Mouse (Mus musculus) layer of hippocampus, adult 18-20 months (tissue): ENCODE results near the gene BB287469. TPM values are rescaled to one million over a fixed set of nuclear protein-coding genes. Genes with fewer than 3 reads are reported as not detected.
"Not testable (repeated sequence)": the region's sequence is repeated elsewhere in the genome, so short reads cannot be mapped to it uniquely, and the experiment has no call there.

Experiments used
- DNase-seq, 2 experiments: peaks; one replicate each; pipeline ENCODE4 v3.0.0; 2022; ENCODE audit warnings: low spot score in 2 of 2
- long read RNA-seq: library from polyadenylated mRNA; stranded (forward); transcript quantifications from one replicate; pipeline ENCODE4 v2.0.0, GENCODE M21; 2021
- total RNA-seq, 2 experiments: library from RNA; stranded (reverse); gene quantifications; 2 replicates each; pipeline ENCODE4 v1.2.3; 2021

The BB287469 gene
- not detected for total RNA-seq
- long read RNA-seq, result 0 reads

DNA sequence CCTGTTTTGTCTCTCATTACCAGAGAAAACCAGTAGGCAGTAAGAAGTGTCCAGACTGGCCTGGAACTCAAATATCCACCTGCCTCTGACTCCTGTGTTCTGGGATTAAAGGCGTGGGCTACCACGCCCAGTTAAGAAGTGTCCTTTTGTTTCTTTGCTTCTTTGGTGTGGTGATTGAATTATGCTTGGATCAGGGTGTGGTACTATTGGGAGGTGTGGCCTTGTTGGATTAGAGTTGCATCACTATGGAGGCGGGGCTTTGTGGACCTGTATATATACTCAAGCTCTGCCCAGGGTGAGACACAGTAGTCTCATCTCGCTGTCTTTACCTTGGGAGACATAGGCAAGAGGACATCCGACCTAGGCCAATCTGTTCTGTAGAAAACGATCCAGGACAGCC is at the start of gene BB287469:
TSS of gene BB287469 (plus strand) at position 301 of the 400 bp plus-strand sequence.
- DNase-seq, result not testable (repeated sequence)

DNA sequence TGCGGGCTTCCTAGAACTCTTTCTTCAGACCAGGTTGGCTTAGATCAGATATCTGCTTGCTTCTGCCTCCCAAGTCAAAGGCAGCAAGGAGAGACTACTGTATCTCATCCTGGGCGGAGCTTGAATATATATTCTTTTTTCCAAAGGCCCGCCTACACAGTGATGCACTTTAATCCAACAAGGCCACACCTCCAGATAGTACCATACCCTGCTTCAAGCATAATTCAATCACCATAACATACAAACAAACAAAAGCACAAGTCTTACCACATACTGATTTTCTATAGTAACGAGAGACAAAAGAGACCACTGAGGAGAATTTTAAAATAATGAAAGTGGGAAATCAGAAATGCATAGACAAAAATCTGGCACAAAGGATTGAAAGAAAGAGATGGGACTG is 40.7 kb upstream of the BB287469 start, which contains the start of gene Gm21319:
TSS of gene Gm21319 (minus strand) at position 101 of the 400 bp plus-strand sequence.
- DNase-seq, result not testable (repeated sequence)

DNA sequence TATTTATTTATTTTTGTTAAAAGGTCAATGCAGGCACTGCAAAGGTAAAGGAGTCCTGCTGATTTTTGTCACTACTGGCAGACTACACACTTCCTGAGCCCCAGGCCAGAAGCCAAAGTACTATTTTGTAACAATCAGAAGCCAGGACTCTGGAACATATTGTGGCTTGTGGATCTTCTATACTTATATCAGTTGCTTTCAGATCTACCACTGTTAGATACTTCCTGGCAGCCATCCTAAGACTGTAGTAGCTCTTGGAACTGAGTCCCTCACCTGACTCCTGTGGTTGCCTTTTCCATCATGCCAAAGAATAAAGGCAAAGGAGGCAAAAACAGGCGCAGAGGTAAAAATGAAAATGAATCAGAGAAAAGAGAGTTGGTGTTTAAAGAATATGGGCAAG is 21.2 kb upstream of the BB287469 start, which contains the start of gene Gm21936:
TSS of gene Gm21936 (plus strand) at position 301 of the 400 bp plus-strand sequence.
- DNase-seq, result not testable (repeated sequence)

DNA sequence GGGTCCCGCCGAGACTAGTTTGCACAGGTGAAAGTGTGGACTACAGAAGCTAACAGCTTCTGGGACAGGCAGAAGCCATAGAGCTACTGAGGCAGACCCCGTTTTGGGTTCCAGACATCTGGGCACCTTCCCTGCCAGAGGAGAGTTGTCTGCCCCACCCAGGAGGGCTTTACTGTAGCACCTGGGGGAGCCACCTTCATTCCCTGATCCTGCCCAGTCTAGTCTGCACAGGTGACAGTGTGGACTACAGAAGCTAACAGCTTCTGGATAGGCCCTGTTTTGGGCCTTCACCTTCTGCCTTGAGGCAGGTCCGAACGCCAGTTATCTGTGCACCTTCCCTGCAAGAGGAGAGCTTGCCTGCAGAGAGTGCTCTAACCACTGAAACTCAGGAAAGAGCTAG is 18.4 kb upstream of the BB287469 start:
- not testable (repeated sequence) for DNase-seq

DNA sequence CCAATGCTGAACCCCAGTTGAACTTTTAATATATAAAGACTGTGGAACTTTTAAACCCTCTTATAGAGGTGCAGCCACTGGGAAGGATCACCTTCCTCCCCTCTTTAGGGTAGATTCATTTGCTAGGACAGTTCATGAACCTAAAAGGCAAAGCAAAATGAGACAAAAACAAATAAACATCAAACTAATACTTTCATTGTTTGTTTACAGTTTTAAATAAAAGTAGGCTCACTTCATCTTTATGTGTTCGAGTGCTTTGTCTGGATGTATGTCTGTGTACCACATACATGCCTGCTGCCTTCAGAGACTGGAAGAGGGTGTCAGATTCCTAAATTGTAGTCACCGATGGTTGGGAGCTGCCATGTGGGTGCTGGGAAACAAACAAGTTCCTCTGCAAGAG is 25.9 kb downstream of the BB287469 start, which contains the start of gene Gm2001:
TSS of gene Gm2001 (minus strand) at position 101 of the 400 bp plus-strand sequence.
- not testable (repeated sequence) for DNase-seq

DNA sequence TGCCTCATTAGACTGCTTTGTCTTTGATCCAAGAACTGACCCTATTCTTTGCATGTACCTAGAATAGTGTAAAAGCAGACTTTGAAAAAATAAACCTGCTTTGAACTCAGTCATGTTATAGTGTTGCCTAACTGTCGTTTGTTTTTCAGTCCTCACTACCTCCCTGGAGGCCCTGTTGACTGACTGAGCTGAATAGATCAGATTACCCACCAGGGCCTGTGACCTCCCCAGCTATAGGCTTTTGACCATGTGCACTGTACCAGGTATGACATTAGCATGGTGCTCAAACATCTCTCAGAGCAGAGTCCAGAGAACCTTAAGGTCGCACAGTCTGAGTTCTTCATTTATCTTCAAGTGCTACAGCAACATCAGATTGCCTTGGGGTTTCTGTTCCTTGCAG is 34.3 kb downstream of the BB287469 start:
- DNase-seq, result not testable (repeated sequence)

DNA sequence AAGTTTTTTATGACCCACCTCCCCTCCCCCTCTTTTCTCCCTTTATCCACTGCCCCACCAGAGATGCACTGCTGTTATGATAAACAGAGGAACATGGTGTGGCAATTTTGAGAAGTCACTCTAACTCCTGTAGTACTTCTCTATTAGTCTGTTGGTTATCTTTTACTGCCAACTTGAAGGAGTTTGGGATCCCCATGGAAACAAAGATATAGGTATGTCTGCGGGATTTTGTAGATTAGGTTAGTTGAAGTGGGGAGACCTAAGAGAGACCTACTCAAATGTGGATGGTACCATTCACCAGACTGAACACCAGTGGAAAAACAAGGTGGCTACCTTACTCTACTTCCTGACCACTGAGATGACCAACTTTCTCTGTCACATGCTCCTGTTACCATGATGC is 39.7 kb downstream of the BB287469 start:
- not testable (repeated sequence) for DNase-seq

DNA sequence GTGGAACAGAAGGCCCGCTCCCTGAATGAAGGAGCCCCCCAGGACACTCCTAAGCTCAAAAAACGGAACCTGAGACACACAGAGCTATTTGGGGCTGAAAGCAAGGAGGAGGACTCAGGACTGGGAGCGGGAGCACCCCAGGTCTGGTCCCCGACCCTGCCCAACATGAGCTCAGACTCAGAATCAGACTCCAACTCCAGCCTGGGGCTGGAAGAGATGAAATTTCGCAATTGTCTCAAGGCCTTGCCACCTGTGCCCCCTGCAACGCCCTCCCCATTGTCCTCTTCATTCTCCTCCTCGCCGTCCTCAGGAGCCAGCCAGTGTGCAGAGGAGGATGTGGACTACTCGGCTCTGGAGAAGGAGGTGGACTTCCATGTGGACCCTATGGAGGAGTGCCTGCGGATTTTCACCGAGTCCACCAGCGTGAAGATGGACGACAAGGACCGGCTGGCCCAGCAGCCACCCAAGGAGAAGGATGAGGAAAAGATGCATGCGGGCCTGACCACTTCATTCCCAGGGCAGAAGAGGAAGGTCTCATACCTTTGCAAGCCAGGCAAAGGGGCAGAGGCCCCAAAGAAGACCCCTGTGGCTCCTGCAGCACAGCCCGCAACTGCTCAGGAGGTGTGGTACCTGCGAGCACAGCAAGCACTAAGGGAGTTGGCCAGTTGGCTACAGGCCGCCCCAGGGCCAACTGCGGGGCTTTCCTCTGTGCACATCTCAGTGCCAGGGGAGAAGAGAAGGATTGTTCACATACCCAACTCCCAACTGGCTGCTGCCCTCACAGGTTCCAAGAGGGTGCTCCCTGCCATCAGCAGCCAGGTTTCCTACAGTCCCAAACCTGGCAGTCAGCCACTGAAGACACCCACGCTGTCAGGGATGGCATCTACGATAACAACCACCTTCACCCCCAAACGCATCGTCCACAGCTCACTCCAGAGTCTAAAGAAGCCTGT is 45.6 kb downstream of the BB287469 start:
- not testable (repeated sequence) for DNase-seq

DNA sequence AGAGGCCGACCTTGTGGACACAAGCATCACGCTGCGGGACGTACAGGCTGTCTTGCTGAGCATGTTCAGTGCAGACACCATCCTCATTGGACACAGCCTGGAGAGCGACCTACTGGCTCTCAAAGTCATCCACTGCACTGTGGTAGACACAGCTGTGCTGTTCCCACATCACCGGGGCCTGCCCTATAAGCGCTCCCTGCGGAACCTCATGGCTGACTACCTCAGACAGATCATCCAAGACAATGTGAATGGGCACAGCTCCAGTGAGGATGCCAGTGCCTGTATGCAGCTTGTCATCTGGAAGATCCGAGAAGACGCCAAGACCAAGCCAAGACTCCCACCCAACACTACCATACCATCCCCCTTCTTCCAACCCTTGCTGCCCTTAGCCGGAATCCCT is 47.3 kb downstream of the BB287469 start:
- not testable (repeated sequence) for DNase-seq

DNA sequence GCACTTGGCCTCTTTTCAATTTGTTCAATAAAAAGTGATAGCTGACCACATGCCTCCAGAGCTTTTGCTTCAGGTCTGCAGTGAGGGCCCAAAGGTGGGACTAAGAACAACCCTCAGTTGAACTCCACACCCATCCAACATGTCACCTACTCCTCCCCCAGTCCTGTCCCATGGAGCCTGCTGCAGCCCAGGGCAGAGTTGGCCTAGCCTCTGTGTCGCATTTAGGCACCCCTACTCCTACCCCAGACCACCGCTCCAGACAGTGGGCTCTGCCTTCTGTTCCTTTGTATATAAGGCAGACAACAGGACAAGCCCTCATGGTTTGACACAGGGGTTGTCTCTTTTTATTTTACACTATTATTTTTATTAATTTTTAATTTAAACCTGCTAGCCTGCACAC is 47.7 kb downstream of the BB287469 start:
- not testable (repeated sequence) for DNase-seq

Other genes starting within 250 kb of the BB287469 start
- gene Oog1, start 213.9 kb upstream of the BB287469 start, total RNA-seq, result not detected
- not detected for gene Gm4027, start 197.7 kb upstream of the BB287469 start, total RNA-seq
- not detected for gene Gm16381, start 172.0 kb upstream of the BB287469 start, total RNA-seq
- not detected for gene Gm21319, start 40.8 kb upstream of the BB287469 start, total RNA-seq
- gene Gm21936, start 21.1 kb upstream of the BB287469 start, total RNA-seq, result not detected
- gene Gm2001, start 25.8 kb downstream of the BB287469 start, total RNA-seq, result not detected
- gene Gm2016, start 57.5 kb downstream of the BB287469 start, total RNA-seq, result not detected
- not detected for gene Gm2022, start 78.8 kb downstream of the BB287469 start, total RNA-seq
- not detected for gene Gm2035, start 103.3 kb downstream of the BB287469 start, total RNA-seq
- not detected for gene Gm2042, start 137.5 kb downstream of the BB287469 start, total RNA-seq
- not detected for gene Gm2075, start 195.3 kb downstream of the BB287469 start, total RNA-seq
- gene Gm6803, start 202.2 kb downstream of the BB287469 start, total RNA-seq, result not detected
- gene Gm2056, start 210.4 kb downstream of the BB287469 start, total RNA-seq, result not detected